Mouse (Mus musculus) forebrain, embryonic 16.5 days (tissue): ENCODE results near the gene Tuba8. TPM values are rescaled to one million over a fixed set of nuclear protein-coding genes. Genes with fewer than 3 reads are reported as not detected.
A peak's percentile ranks its signal among the peaks of the same experiment; 100 is the strongest.

Experiments
- ATAC-seq: fragments of 200-750 bp; cut with Nextera tagmentation; 2 replicates; pipeline ENCODE4 v1.8.0; 2017; ENCODE audit warnings: mild to moderate bottlenecking, moderate library complexity
- H3K27ac ChIP-seq: fragments of 300-500 bp; sonication (generic); 2 replicates; pipeline ENCODE4 v1.5.1; 2014; ENCODE audit warnings: low read length, control low read depth
- H3K27me3 ChIP-seq: fragments of 300-500 bp; sonication (generic); replicated peaks from 2 replicates; pipeline ENCODE4 v1.6.1; 2014; ENCODE audit warnings: low read length; ENCODE audit not compliant: control insufficient read depth, insufficient read depth
- H3K36me3 ChIP-seq: fragments of 300-500 bp; sonication (generic); 2 replicates; pipeline ENCODE4 v1.6.1; 2014; ENCODE audit not compliant: control insufficient read depth, insufficient read depth
- H3K4me1 ChIP-seq: fragments of 300-500 bp; sonication (generic); replicated peaks from 2 replicates; pipeline ENCODE4 v1.6.1; 2014; ENCODE audit warnings: low read length; ENCODE audit not compliant: control insufficient read depth, insufficient read depth
- H3K4me2 ChIP-seq: fragments of 300-500 bp; sonication (generic); 2 replicates; pipeline ENCODE4 v1.6.1; 2014; ENCODE audit warnings: mild to moderate bottlenecking, low read length, control low read depth
- H3K4me3 ChIP-seq: fragments of 300-500 bp; sonication (generic); replicated peaks from 2 replicates; pipeline ENCODE4 v1.5.1; 2014; ENCODE audit warnings: mild to moderate bottlenecking, low read length, control low read depth
- H3K9ac ChIP-seq: fragments of 300-500 bp; sonication (generic); replicated peaks from 2 replicates; pipeline ENCODE4 v1.6.1; 2014; ENCODE audit warnings: low read depth, low read length, control low read depth
- H3K9me3 ChIP-seq: fragments of 300-500 bp; sonication (generic); 2 replicates; pipeline ENCODE4 v1.6.1; 2016; ENCODE audit warnings: low read length; ENCODE audit not compliant: control insufficient read depth
- WGBS: fragments of 180-500 bp; shearing (Covaris S2); extraction: QIAGEN DNeasy Blood & Tissue Kit; methylation state at CpG from one replicate; pipeline ENCODE4 v1.1.7; 2014; 5-methylcytosine and 5-hydroxymethylcytosine counted together
- polyA plus RNA-seq: library from polyadenylated mRNA; unstranded; fragments of >200 nt; fragmentation: Nextera tagmentation; extraction: Ambion mirVana; gene quantifications from 2 replicates; pipeline ENCODE4 v1.2.1, GENCODE M21; 2015

Tuba8 gene
- polyA plus RNA-seq, 1 experiment from 2014 or later, result 0.35 TPM

DNA sequence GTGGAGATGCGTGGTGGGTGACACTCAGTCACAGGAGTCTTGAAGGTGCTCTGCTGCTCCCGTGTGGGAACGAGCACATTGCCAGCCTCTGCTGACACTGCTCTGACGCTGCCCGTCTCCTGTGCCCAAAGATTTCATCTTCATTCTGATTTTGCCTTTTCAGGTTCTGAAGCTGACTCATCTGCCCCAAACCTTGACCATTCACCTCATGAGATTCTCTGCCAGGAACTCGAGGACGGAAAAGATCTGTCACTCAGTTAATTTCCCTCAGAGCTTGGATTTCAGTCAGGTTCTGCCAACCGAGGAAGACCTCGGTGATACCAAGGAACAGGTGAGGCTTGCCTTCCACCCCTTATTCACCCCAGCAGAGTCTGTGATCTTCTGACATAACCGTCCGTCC lies 52.0 kb downstream of the Tuba8 start:
- no peak overlapping the region for H3K27ac ChIP-seq
- no peak overlapping the region for H3K4me3 ChIP-seq
- no peak overlapping the region for H3K4me2 ChIP-seq
- H3K9me3 ChIP-seq, result 0 out of 2 replicates have a peak, but pooled peaks cover 3% of the 10 kb centered on the region
- WGBS, result 91% methylated on average over 11 of the region's 11 CpGs
- no peaks in the 10 kb centered on the region for H3K36me3 ChIP-seq
- ATAC-seq, result no peak
- H3K27me3 ChIP-seq, result no peaks in the 10 kb centered on the region
- no peaks in the 10 kb centered on the region for H3K4me1 ChIP-seq
- H3K9ac ChIP-seq, result no peak overlapping the region

DNA sequence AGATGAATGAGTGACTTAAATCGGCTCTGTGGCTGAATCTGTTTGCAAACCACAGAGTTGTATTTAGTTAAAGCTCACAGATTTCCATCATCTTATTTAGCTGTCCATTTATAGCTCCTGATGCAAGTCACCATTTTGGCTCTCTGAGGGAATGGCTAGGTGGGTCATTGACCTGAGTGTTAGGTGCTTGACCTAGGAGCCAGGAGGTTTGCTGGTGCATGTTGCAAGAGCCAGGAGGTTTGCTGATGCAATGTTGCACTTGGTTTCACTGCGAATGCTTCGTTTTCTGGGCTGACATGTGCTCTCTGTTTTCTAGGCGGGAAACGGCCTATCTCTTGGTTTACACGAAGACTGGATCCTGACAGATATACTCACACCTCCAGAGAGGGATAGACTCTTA lies 59.7 kb downstream of the Tuba8 start:
- H3K27me3 ChIP-seq, result no peaks in the 10 kb centered on the region
- 0 out of 2 replicates have a peak, but pooled peaks cover 6% of the 10 kb centered on the region for H3K4me1 ChIP-seq
- H3K36me3 ChIP-seq, result no peaks in the 10 kb centered on the region
- no peak overlapping the region for H3K9ac ChIP-seq
- no peak overlapping the region for H3K4me3 ChIP-seq
- no peak overlapping the region for H3K4me2 ChIP-seq
- H3K27ac ChIP-seq, result no peak overlapping the region
- no peak for ATAC-seq
- WGBS, result 82% methylated on average over 6 of the region's 6 CpGs
- H3K9me3 ChIP-seq, result no peaks in the 10 kb centered on the region

DNA sequence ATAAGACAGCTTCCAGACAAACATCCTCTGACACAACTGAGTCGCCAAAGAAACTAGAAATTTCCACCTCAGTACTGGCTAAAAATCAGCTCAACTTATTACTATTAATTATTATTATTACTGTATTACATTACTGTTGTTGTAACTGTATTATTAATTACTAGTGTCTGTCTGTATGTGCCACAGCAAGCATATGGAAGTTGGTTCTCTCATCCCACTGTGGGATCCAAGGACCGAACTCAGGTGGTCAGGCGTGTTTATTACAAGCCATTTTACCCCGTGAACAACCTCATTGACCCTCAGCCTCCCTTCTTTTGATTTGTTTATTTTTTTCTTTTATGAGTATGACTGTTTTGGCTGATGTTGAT lies 61.2 kb downstream of the Tuba8 start:
- H3K27ac ChIP-seq, result no peak overlapping the region
- peak; percentile 16; the same call in 1 of the 2 replicates for ATAC-seq
- no peak overlapping the region for H3K4me3 ChIP-seq
- H3K9ac ChIP-seq, result no peak overlapping the region
- no peaks in the 10 kb centered on the region for H3K27me3 ChIP-seq
- H3K36me3 ChIP-seq, result no peaks in the 10 kb centered on the region
- H3K9me3 ChIP-seq, result no peaks in the 10 kb centered on the region
- peak overlapping the region; percentile 64; the same call in 1 of the 2 replicates for H3K4me2 ChIP-seq
- H3K4me1 ChIP-seq, result 0 out of 2 replicates have a peak, but pooled peaks cover 6% of the 10 kb centered on the region
- WGBS, result 13% methylated on average over 4 of the region's 4 CpGs

DNA sequence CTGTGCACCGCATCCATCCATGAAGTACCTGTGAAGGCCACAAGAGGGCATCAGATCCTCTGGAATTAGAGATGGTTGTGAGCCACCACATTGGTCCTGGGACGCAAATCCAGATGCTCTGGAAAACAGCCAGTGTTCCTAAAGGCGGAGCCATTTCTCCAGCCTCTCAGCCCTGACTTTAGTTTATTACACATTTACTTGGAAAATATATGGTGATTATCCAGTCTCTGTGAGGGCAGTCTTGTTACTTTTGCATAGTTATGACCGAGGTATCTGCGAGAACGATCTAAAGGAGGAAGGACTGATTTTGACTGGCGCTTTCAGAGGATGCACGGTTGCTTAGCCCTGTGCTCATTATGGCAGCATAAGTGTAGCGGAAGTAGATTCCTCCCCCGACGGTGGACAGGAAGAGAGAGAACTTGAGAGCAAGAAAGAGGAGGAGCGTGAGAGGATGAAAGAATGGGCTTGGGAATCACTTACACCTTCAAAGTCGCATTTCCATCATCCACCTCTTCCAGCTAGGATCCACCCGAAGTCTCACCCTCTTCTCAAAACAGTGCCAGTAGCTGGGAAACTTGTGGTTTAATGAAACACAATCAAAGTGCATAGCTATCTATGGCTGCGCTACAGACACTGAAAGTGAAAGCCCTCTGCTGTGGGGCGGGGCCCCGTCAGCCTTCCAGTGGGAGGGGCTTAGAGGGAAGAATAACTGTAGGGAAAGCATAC lies 61.7 kb downstream of the Tuba8 start:
- H3K36me3 ChIP-seq, result no peaks in the 10 kb centered on the region
- peak overlapping the region; percentile 44 for H3K4me3 ChIP-seq
- H3K27ac ChIP-seq, result peak overlapping the region; percentile 42
- peak overlapping the region; percentile 64 for H3K4me2 ChIP-seq
- H3K27me3 ChIP-seq, result no peaks in the 10 kb centered on the region
- no peaks in the 10 kb centered on the region for H3K9me3 ChIP-seq
- WGBS, result 15% methylated on average over 17 of the region's 17 CpGs
- H3K9ac ChIP-seq, result peak overlapping the region; percentile 41
- peak; percentile 90 for ATAC-seq
- H3K4me1 ChIP-seq, result 0 out of 2 replicates have a peak, but pooled peaks cover 6% of the 10 kb centered on the region

- H3K4me3 ChIP-seq, result no peak overlapping the region
- H3K27me3 ChIP-seq, result no peaks in the 10 kb centered on the region
- no peak overlapping the region for H3K4me2 ChIP-seq
- H3K9ac ChIP-seq, result no peak overlapping the region
- H3K4me1 ChIP-seq, result 0 out of 2 replicates have a peak, but pooled peaks cover 6% of the 10 kb centered on the region
- H3K36me3 ChIP-seq, result no peaks in the 10 kb centered on the region
- no peaks in the 10 kb centered on the region for H3K9me3 ChIP-seq
- WGBS, result 84% methylated on average over 3 of the region's 3 CpGs
- ATAC-seq, result no peak
- no peak overlapping the region for H3K27ac ChIP-seq
Observed at GRCm38 (mm10) chr6:121274356-121274755, 63.9 kb downstream of the Tuba8 start.

Other genes starting within 250 kb of the Tuba8 start
- 27.1 and 35.5 TPM in 2 replicates for gene Mical3, start 79.7 kb upstream of the Tuba8 start, polyA plus RNA-seq
- 15.9 and 16.1 TPM in 2 replicates for gene Pex26, start 27.0 kb upstream of the Tuba8 start, polyA plus RNA-seq
- gene Usp18, start 35.2 kb downstream of the Tuba8 start, polyA plus RNA-seq, result 0.95 and 1.5 TPM in 2 replicates
- gene Slc6a13, start 89.5 kb downstream of the Tuba8 start, polyA plus RNA-seq, result 24.7 and 33.1 TPM in 2 replicates
- gene Slc6a12, start 132.4 kb downstream of the Tuba8 start, polyA plus RNA-seq, result 0.53 and 0.79 TPM in 2 replicates